Mouse (Mus musculus) liver, adult 2 months (tissue): ENCODE results near the gene Taf5l.

Experiments used
- CTCF ChIP-seq: fragments of 200-500 bp; IDR thresholded peaks from 2 replicates; pipeline ENCODE4 v1.5.1; 2011; ENCODE audit warnings: low read depth, low read length, control low read depth
- POLR2A ChIP-seq: fragments of 200-500 bp; IDR thresholded peaks from 2 replicates; pipeline ENCODE4 v1.6.1; 2011; ENCODE audit warnings: low read length, control low read depth; ENCODE audit not compliant: insufficient read depth; ENCODE audit errors: extremely low read depth

- TF ChIP-seq CTCF: no peak
- TF ChIP-seq POLR2A: no peak
Observed at GRCm38 (mm10) chr8:123953686-123954085, 67.5 kb downstream of the Taf5l start.
